Mouse (Mus musculus) kidney, embryonic 14.5 days (tissue): ENCODE measurements around the gene Pgls. TPM values are rescaled to one million over a fixed set of nuclear protein-coding genes. Genes with fewer than 3 reads are reported as not detected.
A peak's percentile ranks its signal among the peaks of the same experiment; 100 is the strongest.

Source experiments
- ATAC-seq: fragments of 200-750 bp; cut with Nextera tagmentation; 2 replicates; pipeline ENCODE4 v1.8.0; 2017; ENCODE audit warnings: moderate number of reproducible peaks, mild to moderate bottlenecking, moderate TSS enrichment, moderate library complexity; ENCODE audit not compliant: low FRiP score, low TSS enrichment
- H3K27ac ChIP-seq: fragments of 300-500 bp; sonication (generic); 2 replicates; pipeline ENCODE4 v1.5.1; 2014; ENCODE audit warnings: low read depth, mild to moderate bottlenecking, low read length, moderate library complexity, mixed read lengths
- H3K27me3 ChIP-seq: fragments of 300-500 bp; sonication (generic); 2 replicates; pipeline ENCODE4 v1.6.1; 2014; ENCODE audit warnings: mild to moderate bottlenecking, low read length; ENCODE audit not compliant: control insufficient read depth, insufficient read depth
- H3K36me3 ChIP-seq: fragments of 300-500 bp; sonication (generic); 2 replicates; pipeline ENCODE4 v1.6.1; 2014; ENCODE audit warnings: low read length, mixed read lengths; ENCODE audit not compliant: control insufficient read depth, insufficient read depth
- H3K4me1 ChIP-seq: fragments of 300-500 bp; sonication (generic); 2 replicates; pipeline ENCODE4 v1.6.1; 2014; ENCODE audit warnings: low read length, mixed read lengths; ENCODE audit not compliant: control insufficient read depth, insufficient read depth
- H3K4me2 ChIP-seq: fragments of 300-500 bp; sonication (generic); replicated peaks from 2 replicates; pipeline ENCODE4 v1.6.1; 2014; ENCODE audit warnings: low read depth, mild to moderate bottlenecking, low read length
- H3K4me3 ChIP-seq: fragments of 300-500 bp; sonication (generic); 2 replicates; pipeline ENCODE4 v1.5.1; 2014; ENCODE audit warnings: mild to moderate bottlenecking, low read length
- H3K9ac ChIP-seq: fragments of 300-500 bp; sonication (generic); 2 replicates; pipeline ENCODE4 v1.6.1; 2014; ENCODE audit warnings: low read depth, mild to moderate bottlenecking, low read length, moderate library complexity
- H3K9me3 ChIP-seq: fragments of 300-500 bp; sonication (generic); 2 replicates; pipeline ENCODE4 v1.6.1; 2016; ENCODE audit warnings: low read length; ENCODE audit not compliant: control insufficient read depth
- WGBS: fragments of 180-500 bp; shearing (Covaris S2); extraction: QIAGEN DNeasy Blood & Tissue Kit; methylation state at CpG from one replicate; pipeline ENCODE4 v1.1.7; 2014; 5-methylcytosine and 5-hydroxymethylcytosine counted together
- polyA plus RNA-seq: library from polyadenylated mRNA; unstranded; fragments of >200 nt; fragmentation: Nextera tagmentation; extraction: Ambion mirVana; gene quantifications from 2 replicates; pipeline ENCODE4 v1.2.1, GENCODE M21; 2014

Pgls gene
- polyA plus RNA-seq, 1 experiment from 2014 or later: 289 TPM

DNA sequence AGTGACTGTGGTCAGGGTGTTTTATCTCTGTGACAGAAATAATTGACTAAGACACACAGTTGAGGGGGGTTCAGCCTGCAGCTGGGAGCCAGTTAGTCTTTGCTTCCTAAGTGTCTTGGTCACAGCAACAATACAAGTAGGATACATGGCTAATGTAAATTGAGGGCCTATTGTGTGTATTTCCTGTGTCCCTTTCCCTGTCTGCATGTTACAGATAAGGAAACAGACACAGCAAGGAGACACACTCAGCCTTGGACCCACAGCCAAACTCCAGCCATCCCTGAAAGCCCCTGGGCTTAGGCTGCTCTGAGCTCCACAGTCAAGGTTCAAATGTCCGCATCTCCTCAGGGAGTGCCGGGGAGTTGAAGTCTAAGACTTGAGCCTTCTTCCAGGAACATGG is 37.3 kb upstream of the Pgls start:
- no peak for ATAC-seq
- Histone ChIP-seq H3K36me3 (no peaks in the 10 kb centered on the region), H3K4me3 (no peak overlapping the region), H3K9ac (no peak overlapping the region), H3K4me2 (no peak overlapping the region), H3K27ac (no peak overlapping the region), H3K9me3 (no peaks in the 10 kb centered on the region), H3K27me3 (peaks cover 17% of the 10 kb centered on the region), H3K4me1 (peaks cover 10% of the 10 kb centered on the region; the same call in 1 of the 2 replicates)
- 89% methylated on average over 2 of the region's 2 CpGs for WGBS

DNA sequence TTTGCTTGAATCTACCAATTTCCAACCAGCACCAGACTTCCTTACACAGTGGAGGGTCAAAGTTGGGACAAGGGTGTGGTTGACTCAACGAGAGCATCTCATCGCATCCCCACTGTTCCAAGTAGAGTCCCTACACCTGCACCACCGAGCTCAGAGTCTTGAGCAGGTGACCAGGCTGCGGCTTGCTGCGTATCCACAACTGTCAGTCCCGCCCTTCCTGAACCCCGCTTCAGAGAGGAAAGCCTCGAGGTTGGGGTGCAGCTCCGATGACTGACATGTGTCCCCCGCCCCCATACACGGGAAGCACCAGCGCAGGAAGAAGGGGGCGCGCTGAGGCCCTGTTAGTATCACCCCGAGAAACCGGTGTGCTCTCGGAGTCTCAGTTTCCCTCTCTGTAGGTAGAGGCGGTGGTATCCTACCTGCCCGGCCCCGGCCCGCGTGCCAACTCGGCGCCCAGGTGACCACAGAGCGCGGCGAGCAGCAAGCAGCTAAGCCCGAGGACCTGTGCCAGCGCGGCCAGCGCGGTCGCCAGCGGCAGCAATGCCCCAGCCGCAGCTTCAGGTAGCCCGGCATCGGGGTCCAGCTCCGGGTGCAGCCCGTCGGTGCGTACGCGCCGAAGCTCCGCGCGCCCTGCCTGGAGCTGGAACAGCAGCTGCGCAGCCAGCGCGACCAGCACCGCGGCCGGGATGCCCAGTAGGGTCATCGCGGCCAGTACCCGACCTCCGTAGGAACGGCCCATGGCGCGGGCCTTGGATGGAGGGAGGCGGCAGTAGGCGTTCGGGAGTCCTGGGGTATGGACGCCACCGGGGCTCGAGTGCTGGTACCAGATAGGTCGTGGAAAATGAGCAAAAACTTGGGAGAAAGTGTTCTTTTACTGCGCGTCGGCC is 33.7 kb upstream of the Pgls start, which contains the start of gene Tmem221:
Gene Tmem221 (minus strand): TSS at position 801 of the 887 bp plus-strand sequence.
- Histone ChIP-seq H3K9ac (peak within 1 kb of the TSS; percentile 54), H3K4me3 (peak within 1 kb of the TSS; percentile 51), H3K36me3 (no peaks in the 10 kb centered on the region), H3K4me1 (peaks cover 11% of the 10 kb centered on the region; the same call in 1 of the 2 replicates), H3K4me2 (peak within 1 kb of the TSS; percentile 76), H3K27ac (no peak within 1 kb of the TSS), H3K27me3 (peaks cover 51% of the 10 kb centered on the region), H3K9me3 (no peaks in the 10 kb centered on the region)
- 4% methylated on average over 69 of the region's 70 CpGs for WGBS
- peak; percentile 45 for ATAC-seq

DNA sequence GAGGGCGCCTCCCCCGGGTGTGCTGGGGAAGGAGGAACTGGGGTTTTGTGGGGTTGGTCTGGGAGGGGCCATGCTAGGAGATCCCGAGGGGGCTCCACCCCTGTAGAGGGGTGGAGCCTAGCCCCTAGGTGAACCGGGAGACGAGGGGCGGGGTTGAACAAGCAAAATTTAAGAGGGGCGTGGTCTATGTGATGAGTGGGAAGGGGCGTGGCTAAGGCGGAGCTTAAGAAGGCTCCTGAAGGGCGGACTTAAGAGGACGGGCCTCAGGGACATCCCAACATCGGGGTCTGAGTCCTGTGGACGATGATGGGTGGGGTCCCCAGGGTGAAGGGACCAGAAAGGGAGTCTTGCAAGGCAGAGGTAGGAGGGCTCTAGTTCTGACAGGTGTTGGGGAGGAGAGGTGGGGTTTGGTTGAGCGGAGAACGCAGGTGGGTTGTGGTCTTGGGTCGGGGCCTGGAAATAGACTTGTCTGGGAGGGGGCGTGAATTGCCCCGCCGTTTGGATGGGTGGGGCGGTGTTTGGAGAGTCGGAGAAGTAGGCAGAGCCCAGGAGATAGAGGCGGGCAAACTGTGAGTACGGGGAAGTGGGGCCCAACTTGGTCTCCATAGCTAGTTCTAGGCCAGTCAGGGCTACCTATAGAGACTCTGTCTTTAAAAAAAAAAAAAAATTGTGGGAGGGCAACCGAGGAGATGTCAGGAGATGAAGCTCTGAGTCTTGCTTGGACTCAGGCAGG is 32.9 kb upstream of the Pgls start:
- Histone ChIP-seq H3K9me3 (peaks cover 2% of the 10 kb centered on the region; the same call in 1 of the 2 replicates), H3K27me3 (peaks cover 52% of the 10 kb centered on the region), H3K9ac (peak overlapping the region; percentile 54), H3K4me2 (peak overlapping the region; percentile 76), H3K36me3 (no peaks in the 10 kb centered on the region), H3K27ac (no peak overlapping the region), H3K4me1 (peaks cover 11% of the 10 kb centered on the region; the same call in 1 of the 2 replicates), H3K4me3 (peak overlapping the region; percentile 51)
- WGBS: 2% methylated on average over 24 of the region's 24 CpGs
- ATAC-seq: peak; percentile 77

DNA sequence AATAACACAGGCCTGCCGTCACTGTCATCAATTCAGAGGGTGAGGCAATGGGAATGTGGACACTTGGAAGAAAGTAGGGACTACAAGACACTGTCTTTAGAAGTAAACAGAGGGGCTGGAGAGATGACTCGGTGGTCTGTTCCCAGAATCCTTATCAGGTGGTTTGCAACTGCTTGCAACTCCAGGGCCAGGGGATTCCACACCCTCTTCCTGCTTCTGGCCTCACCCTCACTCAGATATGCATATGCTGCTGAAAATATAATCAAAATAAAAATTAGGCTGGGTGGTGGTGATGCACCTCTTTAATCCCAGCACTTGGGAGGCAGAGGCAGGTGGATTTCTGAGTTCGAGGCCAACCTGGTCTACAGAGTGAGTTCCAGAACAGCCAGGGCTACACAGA is 31.9 kb upstream of the Pgls start:
- peaks cover 8% of the 10 kb centered on the region for H3K9me3 ChIP-seq
- peaks cover 52% of the 10 kb centered on the region for H3K27me3 ChIP-seq
- H3K27ac ChIP-seq: no peak overlapping the region
- WGBS: 70% methylated on average over 3 of the region's 3 CpGs
- no peak for ATAC-seq
- H3K9ac ChIP-seq: no peak overlapping the region
- H3K36me3 ChIP-seq: no peaks in the 10 kb centered on the region
- no peak overlapping the region for H3K4me2 ChIP-seq
- H3K4me3 ChIP-seq: no peak overlapping the region
- H3K4me1 ChIP-seq: peaks cover 11% of the 10 kb centered on the region; the same call in 1 of the 2 replicates

DNA sequence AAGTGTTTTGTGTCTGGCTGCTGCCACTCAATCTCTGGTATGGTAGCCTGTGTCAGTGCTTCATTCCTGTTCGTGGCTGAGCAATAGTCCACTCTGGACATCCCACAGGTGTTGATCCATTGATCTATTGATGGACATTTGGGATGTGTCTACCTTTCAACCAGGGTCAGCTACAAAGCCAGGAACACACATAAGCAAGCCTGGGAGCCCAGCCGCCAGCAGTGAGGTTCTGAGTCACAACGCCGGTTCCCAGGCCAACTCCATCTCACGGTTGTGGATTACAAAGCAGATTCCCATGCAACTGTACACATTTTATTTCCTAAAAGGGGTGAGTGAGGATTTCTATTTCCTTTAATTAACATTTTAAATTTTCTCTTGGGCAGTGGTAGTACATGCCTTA is 31.2 kb upstream of the Pgls start:
- H3K4me1 ChIP-seq: peaks cover 11% of the 10 kb centered on the region; the same call in 1 of the 2 replicates
- H3K9ac ChIP-seq: no peak overlapping the region
- H3K27me3 ChIP-seq: peaks cover 52% of the 10 kb centered on the region
- ATAC-seq: no peak
- 83% methylated on average over 5 of the region's 5 CpGs for WGBS
- no peaks in the 10 kb centered on the region for H3K36me3 ChIP-seq
- H3K9me3 ChIP-seq: peaks cover 8% of the 10 kb centered on the region
- H3K27ac ChIP-seq: no peak overlapping the region
- no peak overlapping the region for H3K4me3 ChIP-seq
- no peak overlapping the region for H3K4me2 ChIP-seq

DNA sequence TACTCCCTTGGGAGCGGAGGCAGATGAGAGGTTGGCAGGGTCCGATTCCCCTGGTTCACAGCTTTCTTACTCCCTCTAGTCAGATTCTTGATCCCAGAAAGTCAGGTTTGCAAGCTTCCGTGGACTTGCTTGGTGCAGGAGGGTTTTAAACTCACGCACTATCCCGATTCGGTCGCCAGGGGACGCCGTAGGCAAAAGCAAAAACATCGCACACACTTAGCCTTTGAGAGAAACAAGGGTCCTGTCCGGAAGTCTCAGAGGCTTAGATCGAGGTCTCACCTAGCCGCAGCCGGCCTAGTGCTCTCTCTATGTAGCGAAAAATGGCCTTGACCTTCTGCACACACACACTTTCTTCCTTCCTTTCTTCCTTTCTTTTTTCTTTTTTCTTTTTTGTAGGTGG is 30.6 kb upstream of the Pgls start:
- ATAC-seq: 0 out of 2 replicates have a peak, but pooled peaks have one; percentile 7
- Histone ChIP-seq H3K4me3 (no peak overlapping the region), H3K9me3 (peaks cover 8% of the 10 kb centered on the region), H3K9ac (no peak overlapping the region), H3K4me2 (no peak overlapping the region), H3K27ac (no peak overlapping the region), H3K27me3 (peaks cover 52% of the 10 kb centered on the region), H3K4me1 (peaks cover 11% of the 10 kb centered on the region; the same call in 1 of the 2 replicates), H3K36me3 (no peaks in the 10 kb centered on the region)
- 5% methylated on average over 15 of the region's 15 CpGs for WGBS

DNA sequence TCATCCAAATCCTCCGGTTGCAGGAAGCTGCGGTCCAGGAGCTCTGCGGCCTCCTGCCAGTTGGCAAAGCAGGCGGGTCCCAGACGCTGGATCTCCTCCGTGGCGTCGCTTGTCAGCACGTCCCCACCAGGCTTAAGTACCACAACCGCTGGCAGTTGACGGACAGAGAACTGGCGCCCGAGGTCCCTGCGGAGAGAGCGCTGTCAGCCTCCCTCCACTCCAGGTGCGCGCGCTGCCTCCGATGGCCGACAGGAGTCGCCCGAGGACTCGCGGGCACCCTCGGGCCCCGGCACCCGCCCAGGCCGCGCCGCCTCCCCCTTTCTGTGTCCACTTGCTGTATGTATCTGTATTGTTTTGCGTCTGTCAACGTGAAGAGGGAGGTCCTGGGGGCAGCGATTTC is 29.2 kb upstream of the Pgls start:
- ATAC-seq: no peak
- peaks cover 52% of the 10 kb centered on the region for H3K27me3 ChIP-seq
- H3K36me3 ChIP-seq: no peaks in the 10 kb centered on the region
- peak overlapping the region; percentile 20 for H3K4me3 ChIP-seq
- no peak overlapping the region for H3K27ac ChIP-seq
- H3K9me3 ChIP-seq: peaks cover 8% of the 10 kb centered on the region
- H3K9ac ChIP-seq: peak overlapping the region; percentile 34; the same call in 1 of the 2 replicates
- 1% methylated on average over 33 of the region's 33 CpGs for WGBS
- H3K4me1 ChIP-seq: peaks cover 11% of the 10 kb centered on the region; the same call in 1 of the 2 replicates
- H3K4me2 ChIP-seq: peak overlapping the region; percentile 42

DNA sequence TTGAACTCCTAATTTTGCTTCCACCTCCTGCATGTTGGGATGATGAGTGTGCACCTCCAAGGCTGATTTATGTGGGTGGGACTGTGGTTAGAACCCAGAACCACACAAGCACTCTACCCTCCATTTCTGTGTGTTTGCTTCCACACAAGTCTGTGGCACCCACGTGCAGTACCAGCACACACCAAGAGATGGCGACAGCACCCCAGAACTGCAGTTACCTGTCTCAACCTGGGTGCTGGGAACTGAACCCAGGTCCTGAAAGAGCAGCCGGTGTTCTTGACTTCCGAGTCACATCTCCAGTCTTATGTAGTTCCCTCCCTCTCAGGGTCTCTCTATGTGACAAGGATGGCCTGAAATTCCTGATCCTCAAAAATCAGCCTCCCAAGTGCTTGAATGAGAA is 28.0 kb upstream of the Pgls start:
- Histone ChIP-seq H3K9me3 (peaks cover 8% of the 10 kb centered on the region), H3K4me3 (no peak overlapping the region), H3K27ac (no peak overlapping the region), H3K9ac (no peak overlapping the region), H3K36me3 (no peaks in the 10 kb centered on the region), H3K27me3 (peaks cover 42% of the 10 kb centered on the region), H3K4me2 (no peak overlapping the region), H3K4me1 (peaks cover 20% of the 10 kb centered on the region; the same call in 1 of the 2 replicates)
- 92% methylated on average over 4 of the region's 4 CpGs for WGBS
- ATAC-seq: no peak
